Mouse (Mus musculus): ENCODE results near the gene Them4. TPM values are rescaled to one million over a fixed set of nuclear protein-coding genes. Genes with fewer than 3 reads are reported as not detected.

Gene Them4
- total RNA-seq (2023): 0.35 and 0.75 TPM in 2 replicates

GRCm38 (mm10) chr3:94309633-94310363, at the start of gene Them4:
TSS of gene Them4 (plus strand) at chr3:94310089.

DNA sequence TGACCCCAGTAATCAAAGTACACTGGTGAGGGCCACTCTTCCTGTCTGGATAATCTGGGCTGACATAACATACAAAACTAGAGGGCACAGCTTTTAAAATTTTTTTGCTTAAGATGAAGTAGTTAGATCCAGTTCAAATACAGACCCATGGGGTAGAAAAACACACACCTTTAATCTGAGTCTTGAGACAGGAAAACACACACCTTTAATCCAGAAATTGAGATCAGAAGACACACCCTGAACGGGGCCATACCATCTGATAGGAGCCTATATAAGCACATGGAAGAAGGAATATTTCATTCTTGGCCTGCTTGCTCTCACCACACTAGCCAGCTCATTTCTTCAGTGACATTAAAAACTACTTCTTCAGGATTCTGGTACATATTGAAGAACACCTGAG, 46.2 kb upstream of the Them4 start, which contains the start of gene Gm4778:
Gm4778 (plus strand) TSS at position 301 of the 400 bp plus-strand sequence.

DNA sequence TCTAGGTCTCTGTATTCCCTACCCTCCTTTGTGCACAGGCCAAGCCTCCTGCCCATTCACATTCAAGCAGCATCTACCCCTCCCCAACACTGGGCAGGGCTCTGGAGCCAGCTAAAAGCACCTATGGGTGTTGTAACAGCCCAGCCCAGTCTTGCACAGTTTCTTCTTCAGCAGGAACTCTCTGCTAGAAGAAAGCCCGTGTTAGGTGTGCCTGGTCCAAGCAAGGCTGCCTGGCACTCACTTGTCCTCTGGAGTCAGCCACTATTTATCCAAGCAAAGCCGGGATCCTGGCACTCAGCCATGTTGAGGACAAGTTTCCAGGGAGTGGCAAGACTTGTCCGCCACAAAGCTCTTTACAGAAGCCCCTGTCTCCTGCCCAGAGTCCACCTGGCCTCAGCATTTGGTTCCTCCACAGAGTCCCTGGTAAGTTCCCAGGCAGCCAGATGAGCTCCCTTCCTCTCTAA, 32.1 kb downstream of the Them4 start, which contains the start of gene Them5:
Them5 (plus strand) TSS at position 141 of the 464 bp plus-strand sequence.

GRCm38 (mm10) chr3:94362138-94362537, 52.2 kb downstream of the Them4 start, which contains the start of gene C2cd4d:
TSS of gene C2cd4d (plus strand) at chr3:94362438.

GRCm38 (mm10) chr3:94372641-94373040, 62.8 kb downstream of the Them4 start, which contains the start of gene Rorc:
TSS of gene Rorc (plus strand) at chr3:94372794.

Other genes starting within 250 kb of the Them4 start
- gene Gm10697, start 237.4 kb upstream of the Them4 start, total RNA-seq (2023): not detected in 2 replicates
- not detected in 2 replicates for gene Gm10696, start 131.9 kb upstream of the Them4 start, total RNA-seq (2023)
- not detected in 2 replicates for gene Gm5286, start 113.4 kb upstream of the Them4 start, total RNA-seq (2023)
- not detected in 2 replicates for gene Gm4778, start 46.1 kb upstream of the Them4 start, total RNA-seq (2023)
- not detected in 2 replicates for gene Them5, start 32.0 kb downstream of the Them4 start, total RNA-seq (2023)
- not detected in 2 replicates for gene C2cd4d, start 52.3 kb downstream of the Them4 start, total RNA-seq (2023)
- not detected in 2 replicates for gene Rorc, start 62.7 kb downstream of the Them4 start, total RNA-seq (2023)
- not detected in 2 replicates for gene Lingo4, start 88.4 kb downstream of the Them4 start, total RNA-seq (2023)
- 0.38 and 1.3 TPM in 2 replicates for gene Tdrkh, start 103.2 kb downstream of the Them4 start, total RNA-seq (2023)
- gene Mrpl9, start 133.2 kb downstream of the Them4 start, total RNA-seq (2023): 21.5 and 28.5 TPM in 2 replicates
- gene Oaz3, start 133.8 kb downstream of the Them4 start, total RNA-seq (2023): not detected in 2 replicates
- gene Celf3, start 168.2 kb downstream of the Them4 start, total RNA-seq (2023): not detected in 2 replicates
- 1.3 and 2.0 TPM in 2 replicates for gene Riiad1, start 170.3 kb downstream of the Them4 start, total RNA-seq (2023)